Mouse (Mus musculus): Measurements from ENCODE around the gene Tmem117.

DNA sequence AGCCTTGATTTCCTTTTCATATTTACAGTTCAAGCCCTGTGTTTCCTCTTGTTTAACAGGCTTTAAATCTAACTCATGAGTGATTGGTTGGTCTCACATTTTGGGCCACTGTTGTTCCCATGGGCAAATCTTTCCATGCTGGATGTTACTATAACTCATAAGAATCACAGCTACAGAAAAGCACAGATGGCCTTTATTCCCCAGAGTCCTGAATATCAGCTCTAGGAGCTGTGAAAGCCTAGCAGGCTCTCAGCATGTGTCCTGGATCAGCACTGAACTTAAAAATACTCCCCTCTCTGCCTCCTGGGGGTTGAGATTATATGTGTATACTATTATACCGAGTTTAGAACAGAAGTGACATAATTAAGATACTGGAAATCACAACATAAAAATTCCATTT, 292.6 kb downstream of the Tmem117 start:
- TF ChIP-seq POLR2A (IDR thresholded peaks at IDR 0.05; ENCODE audit: control insufficient read depth, low read depth, low read length) (no peak), CTCF (IDR thresholded peaks at IDR 0.05; ENCODE audit: control insufficient read depth, insufficient read depth, insufficient replicate concordance, low read depth, low read length) (no peak)

All from testis, adult 2 months (tissue).